7 mouse cellular contexts compared by ENCODE assay signal in the genomic region with DNA sequence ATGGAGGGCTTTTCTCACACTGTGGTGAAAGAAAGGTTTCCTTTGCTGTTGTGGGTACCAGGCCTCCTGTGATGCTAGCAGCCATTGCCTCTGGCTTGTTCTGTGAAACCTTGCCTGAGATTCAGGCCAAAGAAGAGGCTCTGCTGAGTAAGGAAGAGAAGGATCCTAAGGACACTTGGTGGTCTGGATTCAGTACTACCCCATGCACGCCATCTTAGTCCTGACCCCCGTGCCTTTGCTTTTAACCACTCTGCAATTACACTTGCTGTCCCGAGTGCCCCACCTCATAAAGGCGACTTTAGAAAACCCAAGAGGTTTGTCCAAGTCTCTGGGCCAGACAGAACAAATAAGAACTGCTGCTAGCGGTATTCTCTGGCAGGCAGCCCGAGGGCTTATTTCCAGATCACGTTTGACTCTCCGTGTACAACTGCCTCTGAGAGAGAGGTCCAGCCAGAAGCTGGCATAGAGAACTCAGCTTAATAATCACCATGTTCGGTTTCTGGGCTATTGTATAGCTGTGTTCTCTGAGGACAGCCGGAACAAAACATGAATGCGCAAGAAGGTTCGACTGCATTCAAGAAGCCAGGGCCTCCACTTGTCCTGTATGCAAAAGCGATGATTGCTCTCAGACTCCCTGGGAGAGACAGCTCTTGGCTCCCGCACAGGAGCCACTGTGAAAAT. TPM values are rescaled to one million over a fixed set of nuclear protein-coding genes. Genes with fewer than 3 reads are reported as not detected.
A peak's percentile ranks its signal among the peaks of the same experiment; 100 is the strongest.
DNase-seq lines count a peak whose midpoint lies in the region; ATAC-seq lines count a peak whose summit lies in the region.

No protein-coding gene starts in this region.

- DNase-seq in brain, embryonic 18.5 days (ENCODE audit: low read depth, low spot score): peak; percentile 51
- DNase-seq in embryonic facial prominence, embryonic 14.5 days (ENCODE audit: low spot score): peak; percentile 87
- peak; percentile 85 to 89 for DNase-seq in lung, adult 18-20 months
- DNase-seq in right cerebral cortex, postnatal 25 days: peak; percentile 59
- DNase-seq in yolk sac, embryonic 10.5 days (ENCODE audit: low spot score): no peak

- no peaks in the 10 kb centered on the region for H3K9me3 ChIP-seq in embryonic facial prominence, embryonic 14.5 days (ENCODE audit: control insufficient read depth, low read length)
- peaks cover 9% of the 10 kb centered on the region for H3K9me3 ChIP-seq in heart, embryonic 12.5 days (replicated peaks)
- no peaks in the 10 kb centered on the region for H3K9me3 ChIP-seq in kidney, embryonic 16.5 days (ENCODE audit: low read length)

- WGBS in embryonic facial prominence, embryonic 14.5 days: 42% methylated on average over 14 of the region's 14 CpGs
- 55% methylated on average over 14 of the region's 14 CpGs for WGBS in heart, embryonic 12.5 days
- 67% methylated on average over 14 of the region's 14 CpGs for WGBS in kidney, embryonic 16.5 days

- H3K4me2 ChIP-seq in embryonic facial prominence, embryonic 14.5 days (ENCODE audit: low read depth, low read length): no peak overlapping the region; the same call in 1 of the 2 replicates
- no peak overlapping the region for H3K4me2 ChIP-seq in heart, embryonic 12.5 days
- H3K4me2 ChIP-seq in kidney, embryonic 16.5 days (replicated peaks; ENCODE audit: low read depth, low read length): no peak overlapping the region

- peak overlapping the region; percentile 39 for H3K27ac ChIP-seq in embryonic facial prominence, embryonic 14.5 days (replicated peaks; ENCODE audit: low read depth, low read length)
- H3K27ac ChIP-seq in heart, embryonic 12.5 days (ENCODE audit: poor library complexity, severe bottlenecking): peak overlapping the region; percentile 26
- H3K27ac ChIP-seq in kidney, embryonic 16.5 days (ENCODE audit: low read length): peak overlapping the region; percentile 71

- no peak overlapping the region for H3K4me3 ChIP-seq in embryonic facial prominence, embryonic 14.5 days (ENCODE audit: low read depth, low read length)
- no peak overlapping the region for H3K4me3 ChIP-seq in heart, embryonic 12.5 days
- H3K4me3 ChIP-seq in kidney, embryonic 16.5 days (ENCODE audit: low read length): no peak overlapping the region

- no peaks in the 10 kb centered on the region for H3K36me3 ChIP-seq in embryonic facial prominence, embryonic 14.5 days (ENCODE audit: control insufficient read depth, insufficient read depth, low read length)
- no peaks in the 10 kb centered on the region for H3K36me3 ChIP-seq in heart, embryonic 12.5 days
- H3K36me3 ChIP-seq in kidney, embryonic 16.5 days (ENCODE audit: insufficient read depth, low read length): no peaks in the 10 kb centered on the region

- no peaks in the 10 kb centered on the region for H3K27me3 ChIP-seq in embryonic facial prominence, embryonic 14.5 days (replicated peaks; ENCODE audit: control insufficient read depth, insufficient read depth, low read length)
- H3K27me3 ChIP-seq in heart, embryonic 12.5 days (replicated peaks): no peaks in the 10 kb centered on the region
- H3K27me3 ChIP-seq in kidney, embryonic 16.5 days (ENCODE audit: insufficient read depth, low read length): no peaks in the 10 kb centered on the region

- ATAC-seq in embryonic facial prominence, embryonic 14.5 days (ENCODE audit: low read depth): peak; percentile 67
- ATAC-seq in heart, embryonic 12.5 days (ENCODE audit: insufficient number of reproducible peaks, low FRiP score): no peak
- peak; percentile 28; the same call in 1 of the 2 replicates for ATAC-seq in kidney, embryonic 16.5 days (ENCODE audit: low FRiP score, low TSS enrichment)

- H3K4me1 ChIP-seq in embryonic facial prominence, embryonic 14.5 days (ENCODE audit: control insufficient read depth, insufficient read depth, low read length): peaks cover 20% of the 10 kb centered on the region
- peaks cover 26% of the 10 kb centered on the region for H3K4me1 ChIP-seq in heart, embryonic 12.5 days (replicated peaks)
- H3K4me1 ChIP-seq in kidney, embryonic 16.5 days (ENCODE audit: insufficient read depth, low read length): peaks cover 24% of the 10 kb centered on the region

- H3K9ac ChIP-seq in embryonic facial prominence, embryonic 14.5 days (ENCODE audit: low read depth, low read length): no peak overlapping the region
- no peak overlapping the region for H3K9ac ChIP-seq in heart, embryonic 12.5 days
- no peak overlapping the region for H3K9ac ChIP-seq in kidney, embryonic 16.5 days (replicated peaks; ENCODE audit: low read length)

RNA-seq across cellular contexts. Expression of gene Zfr, which starts 51.3 kb away (rescaled TPM):
- 138 and 161 TPM in 2 replicates for polyA plus RNA-seq in embryonic facial prominence, embryonic 14.5 days (2014; fragmentation: Nextera tagmentation; extraction: Ambion mirVana)
- polyA plus RNA-seq in heart, embryonic 12.5 days (2016; fragmentation: Nextera tagmentation; extraction: Ambion mirVana): 105 and 108 TPM in 2 replicates
- polyA plus RNA-seq in kidney, embryonic 16.5 days (2015; fragmentation: Nextera tagmentation; extraction: Ambion mirVana): 101 and 108 TPM in 2 replicates
